Mouse (Mus musculus) lung, adult 18-20 months (tissue): ENCODE measurements around the gene Pdlim7.

ENCODE experiments used
- DNase-seq, 2 experiments: peaks; one replicate each; pipeline ENCODE4 v3.0.0; 2022; ENCODE audit warnings: mixed read lengths in 2 of 2

Gene Pdlim7

DNA sequence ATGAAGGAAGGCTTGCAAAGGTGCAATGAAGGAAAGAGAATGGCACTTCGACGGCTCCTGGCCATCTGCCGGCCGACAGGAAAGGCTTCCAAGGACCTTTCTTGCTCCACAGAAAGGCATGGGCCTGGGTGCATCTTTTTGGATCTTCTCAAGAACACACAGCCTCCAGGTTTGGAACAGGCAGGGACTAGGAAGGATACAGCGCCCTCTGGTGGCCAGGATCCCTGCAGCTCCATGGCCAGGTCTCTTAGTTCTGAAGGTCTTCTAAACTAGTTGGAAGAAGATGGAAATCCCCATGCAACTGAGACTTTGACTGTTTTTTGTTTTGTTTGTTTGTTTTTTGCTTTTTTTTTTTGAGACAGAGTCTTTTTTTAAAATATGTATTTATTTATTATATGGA is 3.5 kb upstream of the Pdlim7 start:
- DNase-seq, result peak; percentile 80

- DNase-seq, result no peak
Observed at GRCm38 (mm10) chr13:55513828-55514227, 352 bp upstream of the Pdlim7 start.

- DNase-seq, result peak; percentile 55 to 64
Observed at GRCm38 (mm10) chr13:55512379-55513031, 971 bp downstream of the Pdlim7 start.

- DNase-seq, result peak in 1 of 2 experiments; percentile 26
Observed at GRCm38 (mm10) chr13:55511492-55511861, 2.0 kb downstream of the Pdlim7 start.

GRCm38 (mm10) chr13:55510668-55511491 is 2.6 kb downstream of the Pdlim7 start:
- DNase-seq, result peak; percentile 86 to 90

- DNase-seq, result peak in 1 of 2 experiments; percentile 39
Observed at GRCm38 (mm10) chr13:55510332-55510667, 3.2 kb downstream of the Pdlim7 start.

DNA sequence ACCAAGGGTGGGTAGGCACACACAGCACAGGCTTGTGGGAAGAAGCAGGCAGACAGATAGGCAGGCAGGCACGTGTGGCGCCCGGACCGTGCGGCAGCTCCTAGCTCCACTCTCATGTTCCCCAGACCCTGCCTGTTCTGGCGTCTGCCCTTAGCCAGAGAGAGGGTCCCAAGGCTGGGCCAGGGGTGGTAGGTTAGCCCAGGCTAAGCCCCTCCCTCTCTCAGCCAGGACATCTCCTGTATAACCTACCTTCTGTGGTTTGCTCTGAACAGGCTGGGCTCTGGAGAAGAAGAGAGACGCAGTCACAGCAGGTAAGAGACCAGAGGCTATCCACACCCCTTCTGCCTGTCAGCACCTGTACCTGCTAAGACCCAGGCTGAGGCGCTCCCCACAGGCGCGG is 4.9 kb downstream of the Pdlim7 start:
- DNase-seq, result no peak

DNA sequence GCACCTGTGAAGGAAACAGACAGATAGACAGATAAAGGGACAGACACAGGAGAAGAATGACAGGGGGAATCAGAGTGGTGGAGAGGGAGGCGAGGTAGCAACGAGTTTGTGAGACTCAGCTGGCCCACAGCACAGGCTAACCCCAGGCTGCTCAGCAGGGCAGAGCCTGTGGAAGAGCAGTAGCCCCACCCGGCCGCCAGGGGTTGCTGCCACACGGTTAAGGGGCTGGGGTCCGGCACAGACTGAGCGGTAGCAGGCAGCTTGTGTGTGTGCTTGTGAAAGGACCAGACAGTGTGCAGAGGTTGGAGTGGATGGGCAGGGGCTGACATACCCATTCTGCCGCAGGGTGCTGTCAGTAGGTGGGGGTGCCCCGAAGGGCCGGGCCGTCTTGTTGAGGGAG is 5.6 kb downstream of the Pdlim7 start:
- no peak for DNase-seq

DNA sequence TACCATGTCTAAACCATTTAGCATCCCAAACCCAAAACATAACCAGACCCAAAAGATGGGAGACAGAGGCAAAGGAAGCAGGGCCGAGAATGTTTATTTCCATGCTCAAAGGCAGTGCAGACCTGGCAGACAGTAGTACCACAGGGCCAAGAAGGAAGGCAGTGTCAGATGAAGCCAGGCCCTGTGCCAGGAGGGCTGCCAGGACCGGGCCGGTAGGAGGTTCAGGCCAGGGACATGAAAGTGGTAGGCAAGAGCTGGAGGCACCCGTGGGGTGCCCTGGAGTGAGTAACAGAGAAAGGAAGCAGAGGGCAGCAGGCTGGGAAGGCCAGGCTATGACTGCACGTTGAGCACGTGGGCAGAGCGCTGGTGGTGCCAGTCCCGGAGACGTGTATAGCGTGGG is 6.8 kb downstream of the Pdlim7 start:
- no peak for DNase-seq

- DNase-seq, result no peak
Observed at GRCm38 (mm10) chr13:55505810-55506209, 7.7 kb downstream of the Pdlim7 start.

DNA sequence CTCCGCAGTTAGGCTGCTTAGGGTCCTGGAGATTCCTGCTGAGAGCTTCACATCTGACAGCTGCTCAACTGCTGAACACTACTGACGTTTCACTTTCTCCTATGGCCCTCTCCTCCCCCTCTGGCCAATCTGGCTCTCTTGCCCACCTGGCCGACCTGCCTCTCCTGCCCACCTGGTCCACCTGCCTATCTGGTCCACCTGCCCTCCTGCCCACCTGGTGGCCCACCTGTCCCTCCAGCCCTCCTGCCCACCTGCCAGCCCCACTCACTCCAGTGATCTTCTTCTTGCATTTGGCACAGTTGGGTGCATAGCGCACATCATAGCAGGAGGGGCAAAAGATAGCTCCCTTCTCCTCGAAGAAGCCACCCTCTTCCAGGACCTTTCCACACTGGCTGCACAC is 9.1 kb downstream of the Pdlim7 start:
- DNase-seq, result no peak

- DNase-seq, result no peak
Observed at GRCm38 (mm10) chr13:55502405-55502804, 11.1 kb downstream of the Pdlim7 start.

DNA sequence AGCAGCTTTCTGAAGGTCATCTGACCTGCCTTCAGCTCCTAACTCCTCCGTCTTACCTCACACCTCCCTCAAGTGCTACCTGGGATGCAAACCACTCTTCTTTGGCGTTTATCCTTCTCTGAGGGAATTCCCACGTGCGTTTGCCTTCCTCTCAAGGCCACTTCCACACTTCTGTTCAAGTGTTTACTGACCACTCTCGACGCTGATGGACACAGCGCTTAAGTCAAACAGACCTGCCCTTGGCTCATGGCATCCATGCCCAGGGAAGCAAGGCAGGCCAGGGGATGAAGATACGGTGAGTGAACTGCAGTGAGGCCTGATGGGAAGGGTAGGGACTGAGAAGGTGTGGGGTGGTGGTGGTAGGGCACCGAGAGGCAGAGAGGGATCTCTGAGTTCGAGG is 12.9 kb downstream of the Pdlim7 start:
- DNase-seq, result peak; percentile 74 to 82

DNA sequence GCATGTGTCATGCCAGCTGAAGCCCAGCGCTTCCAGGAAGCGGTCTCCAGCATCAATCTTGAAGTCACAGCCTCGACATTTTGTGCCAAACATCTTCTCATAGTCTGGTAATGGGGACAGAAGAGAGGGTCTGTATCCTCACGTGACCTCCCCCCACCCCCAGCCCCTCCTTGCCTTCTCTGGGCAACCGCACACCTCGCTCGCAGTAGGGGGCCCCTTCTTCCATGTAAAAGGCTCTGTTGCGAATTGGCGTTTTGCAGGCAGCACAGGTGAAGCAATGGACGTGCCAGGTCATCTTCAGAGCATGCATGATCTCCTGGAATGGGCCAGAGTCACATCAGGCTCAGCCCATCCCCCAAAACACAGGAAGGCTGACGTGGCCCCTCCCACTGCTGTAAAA is 14.6 kb downstream of the Pdlim7 start:
- DNase-seq, result no peak

- DNase-seq, result no peak
Observed at GRCm38 (mm10) chr13:55496661-55497060, 16.8 kb downstream of the Pdlim7 start.

- no peak for DNase-seq
Observed at GRCm38 (mm10) chr13:55495702-55496101, 17.8 kb downstream of the Pdlim7 start.

GRCm38 (mm10) chr13:55494883-55495621 is 18.4 kb downstream of the Pdlim7 start:
- DNase-seq, result peak; percentile 56 to 66

DNA sequence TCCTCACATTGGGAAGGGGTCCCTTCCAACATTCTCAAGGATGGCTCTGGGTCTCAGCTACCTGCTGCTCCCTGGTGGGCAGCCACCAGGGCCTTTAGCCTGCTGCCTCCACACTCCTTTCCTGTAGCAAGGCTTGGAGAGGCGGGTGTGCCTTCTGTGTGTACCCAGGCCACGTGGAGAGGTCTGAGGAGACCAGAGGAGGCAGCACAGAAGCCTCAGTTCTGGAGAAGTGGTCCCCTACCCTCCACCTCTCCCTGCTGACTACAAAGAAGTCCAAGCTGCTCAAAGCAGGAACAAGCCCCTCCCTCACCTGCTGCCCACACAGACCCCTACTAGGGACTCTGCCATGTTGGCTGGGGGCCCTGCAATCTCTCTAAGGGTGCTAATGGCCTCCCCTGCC is 19.2 kb downstream of the Pdlim7 start:
- DNase-seq, result no peak

DNA sequence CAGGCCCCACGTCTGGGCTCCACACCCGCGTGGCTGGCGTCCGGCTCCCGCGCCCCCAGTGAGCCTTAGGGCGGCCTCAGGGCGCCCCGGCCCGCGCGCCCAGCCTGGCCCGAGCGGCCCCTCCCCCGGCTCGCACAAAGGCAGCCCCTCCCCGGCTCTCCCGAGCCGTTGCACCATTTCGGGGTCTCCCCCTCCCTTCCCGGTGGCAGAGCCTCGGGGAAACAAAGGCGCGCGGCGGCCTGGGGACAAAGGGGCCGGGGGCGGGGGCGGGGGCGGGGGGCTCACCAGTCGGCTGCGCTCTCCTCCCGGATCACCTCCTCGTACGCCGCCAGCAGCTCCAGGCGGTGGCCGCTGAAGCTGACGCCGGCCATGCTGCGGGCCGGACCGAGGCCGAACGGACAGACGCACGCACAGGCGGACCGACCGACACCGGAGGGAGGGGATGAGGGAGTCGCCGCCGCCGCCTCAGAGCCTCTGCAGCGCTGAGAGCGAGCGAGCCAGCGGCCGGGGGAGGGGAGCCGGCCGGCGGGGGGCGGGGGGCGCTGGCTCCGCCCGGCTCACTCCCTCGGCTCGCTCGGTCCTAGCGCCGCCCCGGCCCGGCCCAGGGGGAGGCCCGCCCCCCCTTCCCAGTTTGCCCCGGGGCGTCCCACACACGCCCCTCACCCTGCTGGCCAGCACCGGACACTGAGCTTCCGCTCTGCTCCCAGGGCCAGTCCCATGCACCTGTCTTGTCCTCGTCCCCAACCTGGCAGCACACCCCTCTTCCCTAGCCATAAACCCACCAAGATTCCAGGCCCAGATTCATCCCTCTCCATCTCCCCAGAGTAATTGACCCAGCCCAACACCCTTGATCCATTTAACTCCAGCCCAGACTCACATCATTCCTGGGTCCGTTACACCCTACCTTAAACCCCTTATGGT is 25.6 kb downstream of the Pdlim7 start, which contains the start of gene Dbn1:
Dbn1 (minus strand) TSS at position 534 of the 921 bp plus-strand sequence.
- DNase-seq, result no peak

DNA sequence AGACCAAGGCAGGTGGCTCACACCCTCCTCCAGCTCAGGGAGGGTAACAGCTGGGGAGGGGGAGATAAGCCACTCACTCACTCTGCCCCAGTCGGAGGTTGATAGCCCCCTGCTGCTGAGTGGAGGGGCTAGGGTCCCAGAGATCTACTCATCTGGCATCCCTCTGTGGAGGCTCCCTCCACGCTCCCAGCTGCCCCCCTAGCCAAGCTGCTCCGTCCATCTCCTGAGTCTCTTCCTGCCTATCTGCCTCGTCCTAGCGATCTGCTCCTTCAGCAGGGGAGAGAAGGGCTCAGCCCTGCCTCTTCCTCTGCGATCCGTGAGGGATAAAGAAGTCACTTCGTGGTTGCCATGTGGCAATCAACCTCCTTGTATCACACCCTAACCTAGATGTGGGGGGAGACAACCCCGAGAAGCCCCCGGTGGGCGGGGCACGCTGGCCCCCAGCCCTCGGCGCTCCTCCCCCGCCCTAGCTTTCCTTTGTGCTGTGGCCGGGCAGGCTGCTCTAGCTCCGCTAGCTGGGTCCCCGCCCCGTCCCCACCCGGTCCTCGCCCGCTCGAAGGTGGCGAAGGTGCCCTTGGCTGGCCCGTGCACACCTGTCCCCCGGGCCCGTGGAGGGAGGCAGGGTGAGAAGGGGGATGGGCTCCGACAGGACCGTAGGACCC is 26.4 kb downstream of the Pdlim7 start:
- DNase-seq, result no peak

DNA sequence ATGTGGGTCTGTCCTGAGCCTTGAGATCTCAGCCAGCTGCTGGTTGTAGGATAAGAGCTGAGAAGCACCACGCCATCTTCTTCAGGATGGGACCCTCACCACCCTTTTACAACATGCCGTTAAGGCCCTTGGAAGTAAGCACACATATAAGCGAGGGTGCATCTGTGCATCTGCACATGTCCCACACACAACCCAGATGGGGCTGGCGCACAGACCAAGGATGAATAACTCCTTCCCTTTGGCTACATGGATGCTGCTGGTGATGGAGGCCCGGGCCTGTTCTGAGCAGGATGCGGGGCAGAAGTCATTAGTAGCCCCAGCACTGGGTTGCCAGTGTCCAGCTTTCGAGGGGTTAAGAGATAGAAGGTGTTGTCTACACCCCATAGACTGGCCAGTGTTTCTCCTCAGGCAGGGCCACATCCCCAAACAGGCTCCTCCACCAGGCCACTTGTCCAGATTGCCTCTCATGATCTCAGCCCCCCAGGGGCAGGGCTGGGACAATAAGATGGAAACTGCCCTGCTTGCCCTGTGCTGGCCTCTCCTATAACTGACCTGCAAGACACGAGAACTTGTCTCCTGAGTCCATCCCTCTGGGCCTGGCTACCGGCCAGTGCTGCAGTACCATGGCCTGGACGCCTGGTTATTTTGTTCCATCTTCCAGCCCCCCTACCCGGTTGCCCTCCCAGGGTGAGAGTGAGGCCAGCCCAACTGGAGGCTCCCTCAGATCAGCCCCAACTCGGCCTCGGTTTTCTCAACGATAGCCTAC is 27.3 kb downstream of the Pdlim7 start:
- DNase-seq, result no peak
